Mouse (Mus musculus) liver, embryonic 15.5 days (tissue): ENCODE measurements at regions not wholly inside any gene's neighbourhood (a gene's known extent, or its start where the extent isn't known, plus 50 kb on each side); places are given as distances from the start of the nearest gene placed in this dataset.

ENCODE experiments used
- ATAC-seq: fragments of 200-750 bp; cut with Nextera tagmentation; 2 replicates; pipeline ENCODE4 v1.8.0; 2017; ENCODE audit warnings: moderate number of reproducible peaks, mild to moderate bottlenecking, moderate library complexity; ENCODE audit not compliant: insufficient read depth
- H3K27ac ChIP-seq: fragments of 300-500 bp; sonication (generic); replicated peaks from 2 replicates; pipeline ENCODE4 v1.5.1; 2015; ENCODE audit warnings: mild to moderate bottlenecking, inconsistent platforms
- H3K27me3 ChIP-seq: fragments of 300-500 bp; sonication (generic); 2 replicates; pipeline ENCODE4 v1.6.1; 2015; ENCODE audit warnings: mild to moderate bottlenecking, inconsistent platforms
- H3K36me3 ChIP-seq: fragments of 300-500 bp; sonication (generic); replicated peaks from 2 replicates; pipeline ENCODE4 v1.6.1; 2015; ENCODE audit warnings: moderate library complexity, mild to moderate bottlenecking, inconsistent platforms
- H3K4me1 ChIP-seq: fragments of 300-500 bp; sonication (generic); replicated peaks from 2 replicates; pipeline ENCODE4 v1.6.1; 2015; ENCODE audit warnings: inconsistent platforms
- H3K4me2 ChIP-seq: fragments of 300-500 bp; sonication (generic); 2 replicates; pipeline ENCODE4 v1.6.1; 2015; ENCODE audit warnings: moderate library complexity, mild to moderate bottlenecking, inconsistent platforms
- H3K4me3 ChIP-seq: fragments of 300-500 bp; sonication (generic); replicated peaks from 2 replicates; pipeline ENCODE4 v1.5.1; 2015; ENCODE audit warnings: mild to moderate bottlenecking, inconsistent platforms
- H3K9ac ChIP-seq: fragments of 300-500 bp; sonication (generic); 2 replicates; pipeline ENCODE4 v1.6.1; 2015; ENCODE audit warnings: moderate library complexity, mild to moderate bottlenecking, inconsistent platforms
- H3K9me3 ChIP-seq: fragments of 300-500 bp; sonication (generic); replicated peaks from 2 replicates; pipeline ENCODE4 v1.6.1; 2016; ENCODE audit warnings: inconsistent platforms
- WGBS: fragments of 180-500 bp; shearing (Covaris S2); methylation state at CpG from one replicate; pipeline ENCODE4 v1.1.7; 2015; ENCODE audit warnings: mixed read lengths; ENCODE audit not compliant: insufficient replicate concordance; 5-methylcytosine and 5-hydroxymethylcytosine counted together

GRCm38 (mm10) chr8:31518903-31519302 is 1909.6 kb upstream of the 5930422O12Rik start:
- Histone ChIP-seq H3K9ac (no peak overlapping the region), H3K36me3 (no peaks in the 10 kb centered on the region), H3K9me3 (no peaks in the 10 kb centered on the region), H3K4me3 (no peak overlapping the region), H3K27me3 (no peaks in the 10 kb centered on the region), H3K4me2 (no peak overlapping the region), H3K27ac (no peak overlapping the region), H3K4me1 (no peaks in the 10 kb centered on the region)
- 30% methylated on average over 1 of the region's 1 CpGs for WGBS
- ATAC-seq, result no peak

DNA sequence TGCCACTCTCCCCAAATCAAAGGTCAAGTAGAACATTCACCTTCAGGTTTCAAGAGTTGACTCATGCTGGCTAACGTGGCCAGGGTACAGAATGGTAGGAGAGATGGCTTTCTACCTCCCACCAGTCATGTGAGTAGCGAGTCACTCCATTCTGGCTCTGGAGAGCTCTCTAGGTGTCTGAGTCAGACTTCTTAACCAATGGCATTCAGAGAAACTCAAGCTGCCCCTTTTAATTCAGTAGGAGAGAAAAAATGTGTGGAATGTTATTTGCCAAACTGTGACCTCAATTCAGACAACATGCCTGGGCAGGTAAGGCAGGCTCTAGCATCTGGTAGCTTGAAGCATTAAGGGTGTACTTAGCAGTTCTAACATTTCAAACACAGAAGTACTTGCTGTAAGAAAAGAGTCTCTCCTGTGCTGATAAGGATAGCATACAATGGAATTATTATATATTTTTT is 1907.5 kb upstream of the 5930422O12Rik start:
- Histone ChIP-seq H3K9ac (no peak overlapping the region), H3K9me3 (no peaks in the 10 kb centered on the region), H3K27me3 (no peaks in the 10 kb centered on the region), H3K36me3 (no peaks in the 10 kb centered on the region), H3K4me1 (no peaks in the 10 kb centered on the region), H3K27ac (no peak overlapping the region), H3K4me3 (no peak overlapping the region), H3K4me2 (no peak overlapping the region)
- 39% methylated on average over 2 of the region's 2 CpGs for WGBS
- no peak for ATAC-seq

DNA sequence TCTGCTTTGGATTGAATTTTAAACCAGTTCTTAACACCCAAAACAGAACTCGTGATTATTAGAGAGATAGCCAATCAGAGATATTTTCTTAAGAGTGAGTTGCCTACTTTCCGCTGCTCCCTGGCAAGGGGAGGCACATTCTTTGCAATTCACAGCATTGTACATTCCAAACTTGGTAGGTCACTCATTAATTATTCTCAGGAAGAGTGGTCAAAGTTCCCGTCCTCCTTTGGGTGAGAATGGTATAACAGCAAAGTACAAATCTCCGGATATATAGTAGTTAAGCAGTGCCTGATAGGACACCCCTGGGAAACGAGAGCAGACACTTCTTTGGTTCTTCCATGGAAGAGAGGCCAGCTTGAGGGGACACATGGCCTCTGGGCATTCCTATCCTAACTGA is 1903.4 kb upstream of the 5930422O12Rik start:
- Histone ChIP-seq H3K27ac (no peak overlapping the region), H3K9ac (no peak overlapping the region), H3K9me3 (no peaks in the 10 kb centered on the region), H3K4me1 (no peaks in the 10 kb centered on the region), H3K36me3 (no peaks in the 10 kb centered on the region), H3K4me3 (no peak overlapping the region), H3K27me3 (no peaks in the 10 kb centered on the region), H3K4me2 (no peak overlapping the region)
- ATAC-seq, result no peak
- WGBS, result 50% methylated on average over 5 of the region's 5 CpGs

GRCm38 (mm10) chr8:31539251-31539650 is 1889.3 kb upstream of the 5930422O12Rik start:
- WGBS, result 63% methylated on average over 3 of the region's 3 CpGs
- no peak for ATAC-seq
- Histone ChIP-seq H3K36me3 (no peaks in the 10 kb centered on the region), H3K9me3 (no peaks in the 10 kb centered on the region), H3K4me3 (no peak overlapping the region), H3K4me1 (no peaks in the 10 kb centered on the region), H3K4me2 (no peak overlapping the region), H3K27me3 (no peaks in the 10 kb centered on the region), H3K9ac (no peak overlapping the region), H3K27ac (no peak overlapping the region)

GRCm38 (mm10) chr8:31541646-31542045 is 1886.9 kb upstream of the 5930422O12Rik start:
- ATAC-seq, result no peak
- 21% methylated on average over 4 of the region's 4 CpGs for WGBS

DNA sequence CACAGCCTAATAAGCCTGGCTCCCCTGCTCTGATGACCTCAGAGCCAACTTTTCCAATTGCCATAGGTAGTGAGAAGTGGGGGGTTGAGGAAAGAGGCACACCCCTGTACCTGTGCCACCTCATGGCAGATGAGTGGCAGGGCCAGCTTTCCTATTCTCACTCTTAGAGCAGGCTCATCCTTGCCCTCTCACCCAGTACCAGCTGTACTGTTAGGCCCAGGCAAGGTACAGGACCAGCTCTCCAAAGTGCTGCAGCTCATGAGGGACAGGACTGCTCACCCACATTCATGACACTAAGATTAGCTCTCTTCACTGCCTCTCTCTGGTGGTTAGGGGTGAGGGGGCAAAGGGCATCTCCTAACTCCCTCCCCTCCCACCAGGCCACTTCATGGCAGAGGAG is 1854.4 kb upstream of the 5930422O12Rik start:
- no peak overlapping the region for H3K27ac ChIP-seq
- H3K9me3 ChIP-seq, result no peaks in the 10 kb centered on the region
- no peaks in the 10 kb centered on the region for H3K36me3 ChIP-seq
- H3K4me3 ChIP-seq, result no peak overlapping the region
- no peak overlapping the region for H3K9ac ChIP-seq
- ATAC-seq, result no peak
- H3K27me3 ChIP-seq, result no peaks in the 10 kb centered on the region
- H3K4me1 ChIP-seq, result no peaks in the 10 kb centered on the region
- H3K4me2 ChIP-seq, result no peak overlapping the region

More at GRCm38 (mm10) chr8:31541646-31542045, 1886.9 kb upstream of the 5930422O12Rik start:
- no peaks in the 10 kb centered on the region for H3K9me3 ChIP-seq
- no peak overlapping the region for H3K27ac ChIP-seq
- H3K9ac ChIP-seq, result no peak overlapping the region
- no peaks in the 10 kb centered on the region for H3K4me1 ChIP-seq
- no peak overlapping the region for H3K4me3 ChIP-seq
- H3K36me3 ChIP-seq, result no peaks in the 10 kb centered on the region
- no peak overlapping the region for H3K4me2 ChIP-seq
- no peaks in the 10 kb centered on the region for H3K27me3 ChIP-seq

GRCm38 (mm10) chr8:31576129-31576528 is 1852.4 kb upstream of the 5930422O12Rik start:
- no peak for ATAC-seq
- Histone ChIP-seq H3K4me1 (no peaks in the 10 kb centered on the region), H3K9me3 (no peaks in the 10 kb centered on the region)

GRCm38 (mm10) chr8:31584661-31585060 is 1843.8 kb upstream of the 5930422O12Rik start:
- WGBS, result 69% methylated on average over 1 of the region's 1 CpGs
- no peaks in the 10 kb centered on the region for H3K36me3 ChIP-seq
- no peak overlapping the region for H3K9ac ChIP-seq
- H3K4me1 ChIP-seq, result no peaks in the 10 kb centered on the region
- no peak for ATAC-seq
- H3K4me2 ChIP-seq, result no peak overlapping the region
- H3K4me3 ChIP-seq, result no peak overlapping the region
- no peaks in the 10 kb centered on the region for H3K27me3 ChIP-seq
- H3K27ac ChIP-seq, result no peak overlapping the region
- no peaks in the 10 kb centered on the region for H3K9me3 ChIP-seq

More at GRCm38 (mm10) chr8:31576129-31576528, 1852.4 kb upstream of the 5930422O12Rik start:
- Histone ChIP-seq H3K4me3 (no peak overlapping the region), H3K9ac (no peak overlapping the region), H3K36me3 (no peaks in the 10 kb centered on the region), H3K27ac (no peak overlapping the region), H3K4me2 (no peak overlapping the region), H3K27me3 (no peaks in the 10 kb centered on the region)
- 63% methylated on average over 2 of the region's 2 CpGs for WGBS

GRCm38 (mm10) chr8:31599536-31599935 is 1829.0 kb upstream of the 5930422O12Rik start:
- 58% methylated on average over 5 of the region's 5 CpGs for WGBS

DNA sequence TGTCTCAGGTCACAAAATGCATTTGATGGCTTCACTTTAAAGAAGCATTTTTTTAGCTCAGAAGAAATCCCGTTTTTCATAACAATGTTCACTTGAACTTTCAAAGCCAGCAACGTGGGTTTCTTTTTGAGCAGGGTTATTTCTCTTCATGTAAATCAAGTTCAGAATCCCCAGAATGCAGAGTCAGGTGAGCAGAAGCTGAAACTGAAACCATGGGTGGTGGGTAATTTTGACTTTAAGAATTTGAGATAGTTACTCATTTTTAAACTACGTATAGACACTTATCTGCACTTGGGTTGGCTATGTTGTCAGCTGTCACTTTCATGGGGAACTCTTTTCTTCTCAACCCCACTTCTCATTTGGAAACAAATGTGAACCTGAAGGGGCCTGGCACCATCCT is 1827.5 kb upstream of the 5930422O12Rik start:
- no peaks in the 10 kb centered on the region for H3K36me3 ChIP-seq
- H3K4me3 ChIP-seq, result no peak overlapping the region
- no peaks in the 10 kb centered on the region for H3K4me1 ChIP-seq
- H3K9me3 ChIP-seq, result no peaks in the 10 kb centered on the region
- H3K9ac ChIP-seq, result no peak overlapping the region
- H3K27ac ChIP-seq, result no peak overlapping the region
- ATAC-seq, result no peak
- no peak overlapping the region for H3K4me2 ChIP-seq
- no peaks in the 10 kb centered on the region for H3K27me3 ChIP-seq
- 43% methylated on average over 3 of the region's 3 CpGs for WGBS

More at GRCm38 (mm10) chr8:31599536-31599935, 1829.0 kb upstream of the 5930422O12Rik start:
- H3K27ac ChIP-seq, result no peak overlapping the region
- H3K9me3 ChIP-seq, result no peaks in the 10 kb centered on the region
- no peaks in the 10 kb centered on the region for H3K4me1 ChIP-seq
- ATAC-seq, result no peak
- no peak overlapping the region for H3K9ac ChIP-seq
- H3K36me3 ChIP-seq, result no peaks in the 10 kb centered on the region
- no peaks in the 10 kb centered on the region for H3K27me3 ChIP-seq
- no peak overlapping the region for H3K4me3 ChIP-seq
- H3K4me2 ChIP-seq, result no peak overlapping the region

GRCm38 (mm10) chr8:31616501-31616900 is 1812.0 kb upstream of the 5930422O12Rik start:
- Histone ChIP-seq H3K4me2 (no peak overlapping the region), H3K27ac (no peak overlapping the region), H3K9ac (no peak overlapping the region), H3K4me3 (no peak overlapping the region), H3K27me3 (no peaks in the 10 kb centered on the region), H3K4me1 (no peaks in the 10 kb centered on the region), H3K9me3 (no peaks in the 10 kb centered on the region), H3K36me3 (no peaks in the 10 kb centered on the region)
- 57% methylated on average over 2 of the region's 2 CpGs for WGBS
- no peak for ATAC-seq

- Histone ChIP-seq H3K4me2 (no peak overlapping the region), H3K36me3 (no peaks in the 10 kb centered on the region), H3K27ac (no peak overlapping the region), H3K4me1 (no peaks in the 10 kb centered on the region), H3K9ac (no peak overlapping the region), H3K4me3 (no peak overlapping the region), H3K9me3 (no peaks in the 10 kb centered on the region), H3K27me3 (no peaks in the 10 kb centered on the region)
- ATAC-seq, result no peak
- WGBS, result 62% methylated on average over 2 of the region's 2 CpGs
Observed at GRCm38 (mm10) chr8:31627708-31628107, 1800.8 kb upstream of the 5930422O12Rik start.
